Mouse (Mus musculus) spleen, embryonic (tissue): ENCODE measurements around the gene Rrnad1.

Experiments
- CTCF ChIA-PET: fragments of 350-600 bp; sonication (Branson Sonifier 250); formaldehyde crosslinking; loops from one replicate; lab custom pipeline; 2022; lab: Charles Lee

The Rrnad1 gene

DNA sequence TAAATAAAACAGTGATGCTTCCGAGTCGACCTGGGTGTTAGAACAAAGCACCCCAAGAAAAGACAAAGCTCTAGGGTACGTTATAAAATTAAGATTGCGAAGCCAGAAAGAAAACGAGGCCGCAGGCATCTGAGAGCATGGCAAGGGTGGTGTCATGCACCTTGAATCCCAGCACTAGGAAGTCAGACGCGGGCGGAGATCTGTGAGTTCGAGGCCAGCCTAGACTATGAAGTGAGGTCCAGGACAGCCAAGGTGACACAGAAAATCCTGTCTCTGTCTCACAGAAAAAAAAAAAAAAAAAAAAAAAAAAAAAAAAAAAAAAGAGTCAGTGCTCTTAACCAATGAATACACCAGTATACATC is 44.5 kb downstream of the Rrnad1 start:
- CTCF ChIA-PET = interaction anchor here (0.8 kb wide), 1 partner anchor 24 kb away, joined by 4 read pairs; no protein-coding TSS in a partner anchor

DNA sequence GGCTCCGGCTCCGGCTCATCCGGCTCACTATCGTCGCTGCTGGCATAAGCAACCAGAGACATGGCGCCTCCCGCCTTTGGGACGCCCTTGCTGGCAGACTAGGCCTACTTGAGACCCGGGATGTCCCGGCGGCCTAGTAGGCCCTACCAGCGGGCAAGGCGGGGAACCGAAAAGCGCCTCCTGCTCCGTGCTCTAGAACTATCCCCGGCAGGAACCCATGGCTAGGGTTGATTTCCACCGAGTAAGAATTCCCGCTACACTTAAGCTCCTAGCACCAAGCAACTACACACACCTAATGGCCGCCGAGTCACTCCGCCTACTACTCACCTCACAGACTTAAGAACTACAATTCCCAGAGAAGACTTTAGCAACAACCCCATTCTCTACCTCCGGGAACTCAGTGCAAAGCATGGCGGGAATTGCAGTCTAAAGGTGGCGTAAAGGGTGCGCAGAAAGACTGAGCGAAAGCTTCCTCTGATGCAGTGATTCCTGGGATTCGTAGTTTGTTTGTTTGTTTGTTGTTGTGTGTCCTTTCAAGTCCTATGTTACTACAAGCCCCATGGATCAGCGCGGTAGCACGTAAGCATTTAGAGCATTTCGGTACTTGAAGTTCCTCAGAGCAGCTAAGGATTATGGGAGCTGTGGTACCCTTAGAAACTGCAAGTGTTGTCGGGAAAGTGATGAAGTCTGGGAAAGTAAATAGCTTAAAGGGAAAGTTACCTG is 45.1 kb downstream of the Rrnad1 start, which contains the start of gene Prcc:
TSS of gene Prcc (minus strand) at position 328 of the 723 bp plus-strand sequence.
- CTCF ChIA-PET = interaction anchor here (0.6 to 0.8 kb wide), 2 partner anchors 24 to 32 kb away, joined by 4 to 15 read pairs; no protein-coding TSS in a partner anchor

DNA sequence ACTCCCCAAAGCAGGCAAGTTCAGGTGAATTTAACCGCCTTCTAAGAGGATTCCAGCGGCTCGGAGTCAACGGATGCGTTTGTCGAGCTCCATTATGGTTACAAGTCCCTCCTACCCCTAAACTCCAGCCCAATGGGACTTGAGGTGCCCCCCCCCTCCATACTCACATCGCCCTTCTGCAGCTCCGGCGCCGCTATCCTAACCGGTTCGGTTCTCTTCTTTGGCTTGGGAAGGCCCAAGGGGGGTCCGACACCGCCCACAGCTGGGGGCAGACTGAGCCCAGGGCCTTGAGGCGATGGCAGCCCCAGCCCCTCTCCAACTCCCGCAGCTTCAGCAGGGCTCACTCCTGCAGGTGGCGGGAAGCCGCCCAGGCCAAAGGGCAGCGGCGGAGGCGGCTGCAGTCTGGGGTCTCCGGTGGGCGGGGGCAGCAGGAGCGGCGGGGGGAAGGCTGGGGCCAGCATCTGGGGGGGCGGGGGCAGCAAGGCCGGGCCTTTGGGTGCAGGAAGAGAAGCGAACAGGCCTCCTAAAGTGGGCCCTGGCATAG is 45.7 kb downstream of the Rrnad1 start:
- CTCF ChIA-PET = interaction anchor here (0.5 to 0.6 kb wide), 2 partner anchors 18 to 33 kb away, joined by 9 to 15 read pairs; no protein-coding TSS in a partner anchor

DNA sequence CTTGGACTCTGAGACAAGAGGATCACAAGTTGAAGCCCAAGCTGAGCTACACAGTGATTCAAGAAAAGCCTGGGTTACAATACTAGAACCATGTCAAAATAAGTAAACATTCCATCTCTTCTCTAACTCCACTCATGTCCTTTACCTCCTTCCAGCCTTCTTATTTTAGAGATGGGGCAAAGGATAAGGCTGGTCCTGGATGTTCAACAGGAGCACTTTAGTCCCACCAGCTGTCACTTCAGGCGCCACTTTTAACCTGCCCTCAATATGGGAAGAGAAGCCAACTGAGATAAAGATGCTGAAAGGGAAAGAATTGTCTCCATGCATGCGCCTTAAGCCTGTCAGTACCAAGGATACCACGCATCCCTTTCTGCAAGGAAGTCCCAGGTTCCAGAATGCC is 46.2 kb downstream of the Rrnad1 start:
- CTCF ChIA-PET = interaction anchor here (0.5 kb wide), 1 partner anchor 18 kb away, joined by 9 read pairs; no protein-coding TSS in a partner anchor

- CTCF ChIA-PET = no interaction called here
Measured at GRCm38 (mm10) chr3:87877730-87878129, 52.8 kb downstream of the Rrnad1 start.
